Mouse (Mus musculus) brain, embryonic 14.5 days (tissue): ENCODE measurements at regions not wholly inside any gene's neighbourhood (a gene's known extent, or its start where the extent isn't known, plus 50 kb on each side); places are given as distances from the start of the nearest gene placed in this dataset.

Experiments
- CTCF ChIP-seq: fragments of 200-500 bp; IDR thresholded peaks from 2 replicates; pipeline ENCODE4 v1.5.1; 2012; ENCODE audit warnings: inconsistent platforms, mild to moderate bottlenecking, moderate library complexity, borderline replicate concordance; ENCODE audit not compliant: insufficient read depth, insufficient read length; ENCODE audit errors: extremely low read depth
- POLR2A ChIP-seq: fragments of 200-500 bp; IDR thresholded peaks from 2 replicates; pipeline ENCODE4 v1.6.1; 2012; ENCODE audit warnings: mild to moderate bottlenecking, inconsistent platforms, borderline replicate concordance; ENCODE audit not compliant: poor library complexity, insufficient read depth, insufficient read length, severe bottlenecking; ENCODE audit errors: extremely low read depth

- TF ChIP-seq CTCF (peak; percentile 39; the same call in 1 of the 2 replicates), POLR2A (no peak)
Observed at GRCm38 (mm10) chr6:144932402-144932801, 143.6 kb downstream of the Bcat1 start.
